Mouse (Mus musculus): ENCODE results near the gene Ddah2. TPM values are rescaled to one million over a fixed set of nuclear protein-coding genes. Genes with fewer than 3 reads are reported as not detected.

The Ddah2 gene
- polyA plus RNA-seq, 1 experiment from 2014 or later: 15.8 TPM

GRCm38 (mm10) chr17:35077786-35078233 lies 19.0 kb downstream of the Ddah2 start, which contains the start of gene Ly6g6d:
Ly6g6d (minus strand) TSS chr17:35078065.
- DNase-seq (peak; percentile 55), ATAC-seq (peak; percentile 42; the same call in 1 of the 2 replicates)
- TF ChIP-seq CTCF (IDR thresholded peaks at IDR 0.05; ENCODE audit: low read depth): peak; percentile 63
- no peak for TF ChIP-seq EP300 (IDR thresholded peaks at IDR 0.05; ENCODE audit: low read depth)
- no peaks in the 10 kb centered on the region for H3K9me3 ChIP-seq (ENCODE audit: low read length)
- H3K36me3 ChIP-seq (replicated peaks; ENCODE audit: insufficient read depth, low read length): no peaks in the 10 kb centered on the region
- 0 out of 2 replicates have a peak within 1 kb of the TSS, but pooled peaks have one; percentile 12 for H3K4me3 ChIP-seq (ENCODE audit: low read depth, low read length)
- peak within 1 kb of the TSS; percentile 41; the same call in 1 of the 2 replicates for H3K27ac ChIP-seq (ENCODE audit: low read depth)
- 9% methylated on average over 12 of the region's 14 CpGs for WGBS (ENCODE audit: insufficient replicate concordance)
- 0 out of 2 replicates have a peak, but pooled peaks cover 4% of the 10 kb centered on the region for H3K27me3 ChIP-seq (ENCODE audit: insufficient read depth, low read length)
- peaks cover 14% of the 10 kb centered on the region for H3K4me1 ChIP-seq (ENCODE audit: insufficient read depth)
- H3K4me2 ChIP-seq (ENCODE audit: low read depth, low read length): peak within 1 kb of the TSS; percentile 53
- peak within 1 kb of the TSS; percentile 22 for H3K9ac ChIP-seq (replicated peaks)

- no peaks in the 10 kb centered on the region for H3K36me3 ChIP-seq (replicated peaks; ENCODE audit: insufficient read depth, low read length)
- H3K4me1 ChIP-seq (ENCODE audit: insufficient read depth): peaks cover 14% of the 10 kb centered on the region
- peak overlapping the region; percentile 17; the same call in 1 of the 2 replicates for H3K4me3 ChIP-seq (ENCODE audit: low read depth, low read length)
- peak overlapping the region; percentile 51 for H3K4me2 ChIP-seq (ENCODE audit: low read depth, low read length)
- peak overlapping the region; percentile 50 for H3K27ac ChIP-seq (ENCODE audit: low read depth)
- ATAC-seq: peak; percentile 85
- peak; percentile 88 for TF ChIP-seq EP300 (IDR thresholded peaks at IDR 0.05; ENCODE audit: low read depth)
- TF ChIP-seq CTCF (IDR thresholded peaks at IDR 0.05; ENCODE audit: low read depth): peak; percentile 57
- 0 out of 2 replicates have a peak, but pooled peaks cover 4% of the 10 kb centered on the region for H3K27me3 ChIP-seq (ENCODE audit: insufficient read depth, low read length)
- DNase-seq: peak; percentile 54
- peak overlapping the region; percentile 33; the same call in 1 of the 2 replicates for H3K9ac ChIP-seq (replicated peaks)
- no peaks in the 10 kb centered on the region for H3K9me3 ChIP-seq (ENCODE audit: low read length)
- 28% methylated on average over 9 of the region's 9 CpGs for WGBS (ENCODE audit: insufficient replicate concordance)
These were observed 20.9 kb downstream of the Ddah2 start for GRCm38 (mm10) chr17:35079778-35080177.

GRCm38 (mm10) chr17:35080248-35080647 lies 21.4 kb downstream of the Ddah2 start:
- Histone ChIP-seq H3K4me3 (ENCODE audit: low read depth, low read length) (peak overlapping the region; percentile 17; the same call in 1 of the 2 replicates), H3K36me3 (replicated peaks; ENCODE audit: insufficient read depth, low read length) (no peaks in the 10 kb centered on the region), H3K27me3 (ENCODE audit: insufficient read depth, low read length) (0 out of 2 replicates have a peak, but pooled peaks cover 4% of the 10 kb centered on the region), H3K9me3 (ENCODE audit: low read length) (no peaks in the 10 kb centered on the region), H3K4me1 (ENCODE audit: insufficient read depth) (peaks cover 14% of the 10 kb centered on the region), H3K4me2 (ENCODE audit: low read depth, low read length) (peak overlapping the region; percentile 51), H3K9ac (replicated peaks) (peak overlapping the region; percentile 33; the same call in 1 of the 2 replicates), H3K27ac (ENCODE audit: low read depth) (peak overlapping the region; percentile 50)
- TF ChIP-seq CTCF (IDR thresholded peaks at IDR 0.05; ENCODE audit: low read depth) (no peak), EP300 (IDR thresholded peaks at IDR 0.05; ENCODE audit: low read depth) (no peak)
- peak; percentile 48 for ATAC-seq
- WGBS (ENCODE audit: insufficient replicate concordance): 32% methylated on average over 6 of the region's 6 CpGs
- DNase-seq: no peak

- ATAC-seq (no peak), DNase-seq (no peak)
- Histone ChIP-seq H3K36me3 (replicated peaks; ENCODE audit: insufficient read depth, low read length) (no peaks in the 10 kb centered on the region), H3K9me3 (ENCODE audit: low read length) (no peaks in the 10 kb centered on the region), H3K27me3 (ENCODE audit: insufficient read depth, low read length) (0 out of 2 replicates have a peak, but pooled peaks cover 4% of the 10 kb centered on the region), H3K27ac (ENCODE audit: low read depth) (no peak overlapping the region; the same call in 1 of the 2 replicates), H3K4me3 (ENCODE audit: low read depth, low read length) (no peak overlapping the region), H3K4me2 (ENCODE audit: low read depth, low read length) (no peak overlapping the region; the same call in 1 of the 2 replicates), H3K4me1 (ENCODE audit: insufficient read depth) (peaks cover 17% of the 10 kb centered on the region), H3K9ac (replicated peaks) (0 out of 2 replicates have a peak overlapping the region, but pooled peaks have one; percentile 33)
- no peak for TF ChIP-seq CTCF (IDR thresholded peaks at IDR 0.05; ENCODE audit: low read depth)
- no peak for TF ChIP-seq EP300 (IDR thresholded peaks at IDR 0.05; ENCODE audit: low read depth)
- WGBS (ENCODE audit: insufficient replicate concordance): 76% methylated on average over 4 of the region's 4 CpGs
These were observed 21.9 kb downstream of the Ddah2 start for GRCm38 (mm10) chr17:35080710-35081109.

GRCm38 (mm10) chr17:35082841-35083576 lies 24.2 kb downstream of the Ddah2 start:
- ATAC-seq: no peak
- H3K27ac ChIP-seq (ENCODE audit: low read depth): no peak overlapping the region
- TF ChIP-seq EP300 (IDR thresholded peaks at IDR 0.05; ENCODE audit: low read depth): no peak
- TF ChIP-seq CTCF (IDR thresholded peaks at IDR 0.05; ENCODE audit: low read depth): no peak

GRCm38 (mm10) chr17:35083929-35084497 lies 25.2 kb downstream of the Ddah2 start:
- Histone ChIP-seq H3K36me3 (replicated peaks; ENCODE audit: insufficient read depth, low read length) (no peaks in the 10 kb centered on the region), H3K9ac (replicated peaks) (no peak overlapping the region), H3K27me3 (ENCODE audit: insufficient read depth, low read length) (no peaks in the 10 kb centered on the region), H3K9me3 (ENCODE audit: low read length) (no peaks in the 10 kb centered on the region), H3K27ac (ENCODE audit: low read depth) (no peak overlapping the region), H3K4me2 (ENCODE audit: low read depth, low read length) (no peak overlapping the region), H3K4me3 (ENCODE audit: low read depth, low read length) (no peak overlapping the region), H3K4me1 (ENCODE audit: insufficient read depth) (peaks cover 16% of the 10 kb centered on the region)
- WGBS (ENCODE audit: insufficient replicate concordance): 47% methylated on average over 3 of the region's 3 CpGs
- no peak for TF ChIP-seq EP300 (IDR thresholded peaks at IDR 0.05; ENCODE audit: low read depth)
- no peak for TF ChIP-seq CTCF (IDR thresholded peaks at IDR 0.05; ENCODE audit: low read depth)
- ATAC-seq: no peak
- DNase-seq: no peak

More at GRCm38 (mm10) chr17:35082841-35083576, 24.2 kb downstream of the Ddah2 start:
- Histone ChIP-seq H3K36me3 (replicated peaks; ENCODE audit: insufficient read depth, low read length) (no peaks in the 10 kb centered on the region), H3K9ac (replicated peaks) (no peak overlapping the region), H3K4me1 (ENCODE audit: insufficient read depth) (peaks cover 18% of the 10 kb centered on the region), H3K27me3 (ENCODE audit: insufficient read depth, low read length) (no peaks in the 10 kb centered on the region), H3K9me3 (ENCODE audit: low read length) (no peaks in the 10 kb centered on the region), H3K4me2 (ENCODE audit: low read depth, low read length) (no peak overlapping the region), H3K4me3 (ENCODE audit: low read depth, low read length) (no peak overlapping the region)
- 86% methylated on average over 16 of the region's 16 CpGs for WGBS (ENCODE audit: insufficient replicate concordance)
- DNase-seq: no peak

All from liver, postnatal 0 days (tissue).